Mouse (Mus musculus) gastrocnemius, postnatal 14 days (tissue): Measurements from ENCODE around the gene Gm28044. TPM values are rescaled to one million over a fixed set of nuclear protein-coding genes. Genes with fewer than 3 reads are reported as not detected.

Experiments used
- total RNA-seq, 2 experiments: library from RNA; stranded (reverse); gene quantifications; 2 replicates each; pipeline ENCODE4 v1.2.3; 2021

Gene Gm28044
- total RNA-seq, 2 experiments from 2014 or later: 0.66 TPM; not detected in 1

Other genes starting within 250 kb of the Gm28044 start
- gene Rslcan18, start 244.3 kb downstream of the Gm28044 start, total RNA-seq: under 1 TPM; 0.29 to 0.53 TPM
- gene Zfp759, start 238.9 kb downstream of the Gm28044 start, total RNA-seq: 1 to 10 TPM; 3.2 to 3.3 TPM
- 1 to 10 TPM; 1.5 to 1.7 TPM for gene Rsl1, start 187.4 kb downstream of the Gm28044 start, total RNA-seq
- under 1 TPM; 0.44 to 0.66 TPM for gene Zfp455, start 166.0 kb downstream of the Gm28044 start, total RNA-seq
- gene Zfp458, start 82.1 kb downstream of the Gm28044 start, total RNA-seq: 1 to 10 TPM; 1.1 to 1.2 TPM
- gene Zfp457, start 54.1 kb downstream of the Gm28044 start, total RNA-seq: 1 to 10 TPM in 1 of 2 experiments, under 1 TPM in 1; 0.80 to 2.0 TPM
- gene Zfp595, start 28.0 kb downstream of the Gm28044 start, total RNA-seq: 1 to 10 TPM; 1.2 TPM
- under 1 TPM; 0.89 to 0.90 TPM for gene Zfp953, start 69 bp upstream of the Gm28044 start, total RNA-seq
- under 1 TPM; 0.35 TPM for gene Gm28041, start 15.2 kb upstream of the Gm28044 start, total RNA-seq
- under 1 TPM; 0.18 to 0.21 TPM for gene Zfp456, start 15.3 kb upstream of the Gm28044 start, total RNA-seq
- gene Zfp429, start 39.3 kb upstream of the Gm28044 start, total RNA-seq: 1 to 10 TPM in 1 of 2 experiments, under 1 TPM in 1; 0.64 to 1.8 TPM
- gene Zfp459, start 60.9 kb upstream of the Gm28044 start, total RNA-seq: under 1 TPM; 0.20 to 0.21 TPM
- gene Zfp874a, start 91.1 kb upstream of the Gm28044 start, total RNA-seq: 1 to 10 TPM; 3.0 to 4.2 TPM
- 1 to 10 TPM; 6.5 to 8.4 TPM for gene Zfp874b, start 123.7 kb upstream of the Gm28044 start, total RNA-seq
- gene Zfp58, start 140.0 kb upstream of the Gm28044 start, total RNA-seq: 1 to 10 TPM; 3.6 to 3.7 TPM
- under 1 TPM in 1 of 2 experiments, not detected in 1; 0.23 TPM for gene Gm26965, start 165.6 kb upstream of the Gm28044 start, total RNA-seq
- gene Zfp87, start 165.6 kb upstream of the Gm28044 start, total RNA-seq: 1 to 10 TPM; 5.1 to 5.8 TPM
- 1 to 10 TPM; 2.1 to 2.6 TPM for gene Zfp748, start 193.3 kb upstream of the Gm28044 start, total RNA-seq
- gene Zfp729b, start 249.2 kb upstream of the Gm28044 start, total RNA-seq: 1 to 10 TPM; 2.4 to 2.8 TPM